Comparison of ENCODE assay signal across 17 mouse cellular contexts in genomic region chr13:47195491-47195890, GRCm38 (mm10).
DNase-seq lines count a peak whose midpoint lies in the region; ATAC-seq lines count a peak whose summit lies in the region.
"Had no signal": no experiment of that assay in that cellular context is flagged by ENCODE, and none has a peak within 500 bp of the region (broad histone marks: within the 10 kb centered on the region; RNA-seq: fewer than 3 reads in every experiment).

No protein-coding gene starts in this region.

- H3K27me3 ChIP-seq in intestine, embryonic 15.5 days (replicated peaks) = 0 out of 2 replicates have a peak, but pooled peaks cover 3% of the 10 kb centered on the region
- no peaks in the 10 kb centered on the region; the same call in 1 of the 2 replicates for H3K27me3 ChIP-seq in intestine, embryonic 16.5 days (replicated peaks; ENCODE audit: control insufficient read depth, insufficient read depth, low read length)
- peaks cover 30% of the 10 kb centered on the region for H3K27me3 ChIP-seq in megakaryocyte, embryonic 14.5 days (replicated peaks)
- H3K27me3 ChIP-seq in liver, embryonic 15.5 days = peaks cover 32% of the 10 kb centered on the region

- H3K4me3 ChIP-seq in intestine, embryonic 15.5 days (replicated peaks) = no peak overlapping the region
- no peak overlapping the region for H3K4me3 ChIP-seq in intestine, embryonic 16.5 days (ENCODE audit: low read length)
- H3K4me3 ChIP-seq in megakaryocyte, embryonic 14.5 days (replicated peaks) = peak overlapping the region; percentile 94
- peak overlapping the region; percentile 57; the same call in 1 of the 2 replicates for H3K4me3 ChIP-seq in liver, embryonic 15.5 days (replicated peaks)
- H3K4me3 ChIP-seq: midbrain, embryonic 13.5 days had no signal

- peaks cover 7% of the 10 kb centered on the region for H3K4me1 ChIP-seq in intestine, embryonic 15.5 days (replicated peaks)
- H3K4me1 ChIP-seq in intestine, embryonic 16.5 days (ENCODE audit: control insufficient read depth, insufficient read depth, low read length) = peaks cover 10% of the 10 kb centered on the region
- peaks cover 39% of the 10 kb centered on the region for H3K4me1 ChIP-seq in megakaryocyte, embryonic 14.5 days
- peaks cover 24% of the 10 kb centered on the region for H3K4me1 ChIP-seq in liver, embryonic 15.5 days (replicated peaks)

- H3K9me3 ChIP-seq in intestine, embryonic 15.5 days = no peaks in the 10 kb centered on the region
- H3K9me3 ChIP-seq in intestine, embryonic 16.5 days (ENCODE audit: control insufficient read depth, low read length) = no peaks in the 10 kb centered on the region
- H3K9me3 ChIP-seq in megakaryocyte, embryonic 14.5 days = peaks cover 7% of the 10 kb centered on the region
- no peaks in the 10 kb centered on the region for H3K9me3 ChIP-seq in liver, embryonic 15.5 days (replicated peaks)
- H3K9me3 ChIP-seq: heart, embryonic 15.5 days; limb, embryonic 13.5 days; midbrain, embryonic 13.5 days had no signal

- no peak for DNase-seq in spleen, postnatal 36 days (ENCODE audit: low spot score in 2 of 2)
- no peak for DNase-seq in kidney, adult 11 months
- DNase-seq: adrenal gland, adult 8-10 months; kidney, postnatal 25 days; layer of hippocampus, postnatal 36 days; right cerebral cortex, postnatal 14 days; thymus, postnatal 4 days had no signal

- H3K36me3 ChIP-seq in intestine, embryonic 15.5 days = no peaks in the 10 kb centered on the region
- H3K36me3 ChIP-seq in intestine, embryonic 16.5 days (ENCODE audit: control insufficient read depth, insufficient read depth, low read length) = no peaks in the 10 kb centered on the region
- no peaks in the 10 kb centered on the region for H3K36me3 ChIP-seq in megakaryocyte, embryonic 14.5 days (replicated peaks; ENCODE audit: low read length)
- no peaks in the 10 kb centered on the region for H3K36me3 ChIP-seq in liver, embryonic 15.5 days (replicated peaks)
- H3K36me3 ChIP-seq: heart, embryonic 15.5 days; limb, embryonic 13.5 days; midbrain, embryonic 13.5 days had no signal

- no peak for ATAC-seq in intestine, embryonic 15.5 days
- ATAC-seq in intestine, embryonic 16.5 days = no peak
- no peak for ATAC-seq in megakaryocyte, adult 5-6 weeks (ENCODE audit: poor library complexity, severe bottlenecking)
- ATAC-seq in liver, embryonic 15.5 days (ENCODE audit: insufficient read depth) = no peak
- ATAC-seq: forebrain, embryonic 14.5 days; inflammation-experienced regulatory T-cells, adult 6 months; midbrain, embryonic 13.5 days had no signal

- H3K27ac ChIP-seq in intestine, embryonic 15.5 days = no peak overlapping the region
- no peak overlapping the region for H3K27ac ChIP-seq in intestine, embryonic 16.5 days (ENCODE audit: low read length)
- H3K27ac ChIP-seq in liver, embryonic 15.5 days (replicated peaks) = no peak overlapping the region
- H3K27ac ChIP-seq: heart, embryonic 15.5 days; limb, embryonic 13.5 days; midbrain, embryonic 13.5 days had no signal

- H3K9ac ChIP-seq in intestine, embryonic 15.5 days = no peak overlapping the region
- H3K9ac ChIP-seq in intestine, embryonic 16.5 days (ENCODE audit: low read depth, low read length) = no peak overlapping the region
- H3K9ac ChIP-seq in liver, embryonic 15.5 days = no peak overlapping the region
- H3K9ac ChIP-seq: limb, embryonic 13.5 days; midbrain, embryonic 13.5 days had no signal

- 23% methylated on average over 4 of the region's 4 CpGs for WGBS in intestine, embryonic 15.5 days
- 34% methylated on average over 4 of the region's 4 CpGs for WGBS in intestine, embryonic 16.5 days
- WGBS in liver, embryonic 15.5 days (ENCODE audit: insufficient replicate concordance) = 57% methylated on average over 4 of the region's 4 CpGs

- H3K4me2 ChIP-seq in intestine, embryonic 15.5 days (replicated peaks) = peak overlapping the region; percentile 91
- no peak overlapping the region for H3K4me2 ChIP-seq in intestine, embryonic 16.5 days (ENCODE audit: low read depth, low read length)
- H3K4me2 ChIP-seq in liver, embryonic 15.5 days = peak overlapping the region; percentile 64

Comparison
In these comparisons a context has a peak if more than half of its experiments do, and no peak if none do; other contexts are left out.
1. H3K4me3 ChIP-seq: peak in megakaryocyte, embryonic 14.5 days (single experiment) and liver, embryonic 15.5 days (single experiment); none in intestine, embryonic 15.5 days (single experiment) and intestine, embryonic 16.5 days (single experiment).